Mouse (Mus musculus): ENCODE measurements around the gene Notch1.

DNA sequence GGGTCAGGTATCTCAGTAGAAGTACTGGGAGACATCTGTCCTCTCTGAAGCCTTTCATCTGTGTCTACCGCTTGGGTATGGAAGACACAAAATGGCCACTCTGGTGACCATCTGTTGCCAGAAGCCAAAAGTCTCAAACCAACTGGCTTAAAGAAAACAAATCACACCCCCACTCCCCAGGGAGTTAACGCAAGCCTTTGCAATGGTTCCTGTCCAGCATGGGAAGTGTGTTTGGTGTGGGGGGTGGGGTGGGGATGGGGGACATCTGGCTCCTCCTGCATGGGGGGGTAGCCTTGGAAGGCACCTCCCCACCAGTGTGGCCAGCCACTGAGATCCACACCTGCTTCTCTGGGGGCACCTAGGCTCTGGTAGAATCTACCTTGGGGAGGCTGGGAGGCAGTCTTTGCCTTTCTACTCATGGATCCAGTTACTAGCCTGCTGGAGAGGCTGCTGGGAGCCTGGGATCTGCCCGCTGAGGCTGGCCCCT, 29.6 kb downstream of the Notch1 start:
- TF ChIP-seq CTCF (IDR thresholded peaks at IDR 0.05; ENCODE audit: low read depth, low read length): no peak
- TF ChIP-seq POLR2A (IDR thresholded peaks at IDR 0.05; ENCODE audit: borderline replicate concordance, low read depth, low read length): no peak
